Mouse (Mus musculus): Measurements from ENCODE around the gene Elmod3.
A peak's percentile ranks its signal among the peaks of the same experiment; 100 is the strongest.
"Not testable (repeated sequence)": the region's sequence is repeated elsewhere in the genome, so short reads cannot be mapped to it uniquely, and the experiment has no call there.

The Elmod3 gene

GRCm38 (mm10) chr6:72537998-72538500 is 60.2 kb downstream of the Elmod3 start:
- no peak for DNase-seq (ENCODE audit: low read depth in 1 of 2, low spot score in 2 of 2)

GRCm38 (mm10) chr6:72535165-72535564 is 63.0 kb downstream of the Elmod3 start:
- peak; percentile 61 to 75 for DNase-seq (ENCODE audit: low read depth in 1 of 2, low spot score in 2 of 2)

- peak in 1 of 2 experiments; percentile 30 for DNase-seq (ENCODE audit: low read depth in 1 of 2, low spot score in 2 of 2)
Measured at GRCm38 (mm10) chr6:72534035-72534809, 64.0 kb downstream of the Elmod3 start.

- DNase-seq (ENCODE audit: low read depth in 1 of 2, low spot score in 2 of 2), result not testable (repeated sequence)
Measured at GRCm38 (mm10) chr6:72533555-72533954, 64.7 kb downstream of the Elmod3 start.

- no peak for DNase-seq (ENCODE audit: low read depth in 1 of 2, low spot score in 2 of 2)
Measured at GRCm38 (mm10) chr6:72532580-72532979, 65.6 kb downstream of the Elmod3 start.

GRCm38 (mm10) chr6:72528410-72529151 is 69.6 kb downstream of the Elmod3 start:
- no peak for DNase-seq (ENCODE audit: low read depth in 1 of 2, low spot score in 2 of 2)

GRCm38 (mm10) chr6:72527070-72527469 is 71.1 kb downstream of the Elmod3 start:
- DNase-seq (ENCODE audit: low read depth in 1 of 2, low spot score in 2 of 2), result no peak

GRCm38 (mm10) chr6:72524160-72524559 is 74.1 kb downstream of the Elmod3 start:
- no peak for DNase-seq (ENCODE audit: low read depth in 1 of 2, low spot score in 2 of 2)

GRCm38 (mm10) chr6:72523222-72523621 is 75.0 kb downstream of the Elmod3 start:
- no peak for DNase-seq (ENCODE audit: low read depth in 1 of 2, low spot score in 2 of 2)

GRCm38 (mm10) chr6:72522288-72522687 is 75.9 kb downstream of the Elmod3 start:
- no peak for DNase-seq (ENCODE audit: low read depth in 1 of 2, low spot score in 2 of 2)

GRCm38 (mm10) chr6:72521607-72522006 is 76.6 kb downstream of the Elmod3 start, which contains the start of gene Sh2d6:
Sh2d6 (minus strand) TSS chr6:72521707.
- no peak for DNase-seq (ENCODE audit: low read depth in 1 of 2, low spot score in 2 of 2)

- DNase-seq (ENCODE audit: low read depth in 1 of 2, low spot score in 2 of 2), result no peak
Measured at GRCm38 (mm10) chr6:72520904-72521303, 77.3 kb downstream of the Elmod3 start.

- no peak for DNase-seq (ENCODE audit: low read depth in 1 of 2, low spot score in 2 of 2)
Measured at GRCm38 (mm10) chr6:72519892-72520663, 78.1 kb downstream of the Elmod3 start.

- DNase-seq (ENCODE audit: low read depth in 1 of 2, low spot score in 2 of 2), result no peak
Measured at GRCm38 (mm10) chr6:72519303-72519702, 78.9 kb downstream of the Elmod3 start.

- no peak for DNase-seq (ENCODE audit: low read depth in 1 of 2, low spot score in 2 of 2)
Measured at GRCm38 (mm10) chr6:72518842-72519241, 79.4 kb downstream of the Elmod3 start.
